Mouse (Mus musculus): ENCODE results near the gene Pafah1b3.

GRCm38 (mm10) chr7:25272445-25273258, 25.1 kb downstream of the Pafah1b3 start:
- TF ChIP-seq CTCF (IDR thresholded peaks at IDR 0.05; ENCODE audit: insufficient read depth, low read length) (no peak), POLR2A (IDR thresholded peaks at IDR 0.05; ENCODE audit: borderline replicate concordance, extremely low read depth, low read depth, low read length) (no peak)
